In the genomic region with DNA sequence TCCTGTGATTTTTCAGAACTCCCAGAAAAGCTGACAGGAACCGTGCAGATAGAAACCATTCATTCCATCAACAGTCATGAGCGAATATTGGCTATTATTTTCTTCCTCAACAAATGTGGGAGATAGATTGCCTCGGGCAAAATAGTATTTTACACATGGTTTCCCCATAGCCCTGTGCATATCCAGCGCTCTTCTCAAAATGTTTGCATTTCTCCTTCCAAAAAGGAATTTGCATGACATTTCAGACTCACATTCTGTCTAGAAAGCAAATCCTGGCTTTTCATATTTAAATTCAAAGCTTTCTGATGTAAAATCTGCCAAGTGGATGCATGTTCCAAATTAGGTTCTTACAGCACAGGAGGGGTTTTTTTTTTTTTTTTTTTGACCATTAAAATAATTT, we compare ENCODE assay signal across 24 mouse cellular contexts.
DNase-seq lines count a peak whose midpoint lies in the region; ATAC-seq and TF ChIP-seq lines count a peak whose summit lies in the region.
"Had no signal": no experiment of that assay in that cellular context is flagged by ENCODE, and none has a peak within 500 bp of the region (broad histone marks: within the 10 kb centered on the region; RNA-seq: fewer than 3 reads in every experiment).

No protein-coding gene starts in this region.

- peak; percentile 49; the same call in 1 of the 2 replicates for ATAC-seq in forebrain, postnatal 0 days
- ATAC-seq in forebrain, embryonic 11.5 days (replicated peaks; ENCODE audit: low FRiP score), result no peak
- ATAC-seq in embryonic facial prominence, embryonic 13.5 days (ENCODE audit: insufficient number of reproducible peaks, insufficient read depth, low FRiP score, low TSS enrichment, low read depth), result no peak
- ATAC-seq in midbrain, postnatal 0 days (ENCODE audit: low FRiP score), result no peak
- ATAC-seq: liver, postnatal 0 days; lung, postnatal 0 days had no signal

- H3K9ac ChIP-seq in forebrain, postnatal 0 days, result peak overlapping the region; percentile 15; the same call in 1 of the 2 replicates
- no peak overlapping the region for H3K9ac ChIP-seq in forebrain, embryonic 11.5 days (ENCODE audit: low read length)
- no peak overlapping the region for H3K9ac ChIP-seq in embryonic facial prominence, embryonic 13.5 days
- H3K9ac ChIP-seq in midbrain, postnatal 0 days (replicated peaks; ENCODE audit: low read length, poor library complexity, severe bottlenecking), result no peak overlapping the region
- H3K9ac ChIP-seq: heart, embryonic 12.5 days; liver, postnatal 0 days had no signal

- peak overlapping the region; percentile 69 for H3K27ac ChIP-seq in forebrain, postnatal 0 days (ENCODE audit: low read depth, low read length)
- no peak overlapping the region for H3K27ac ChIP-seq in forebrain, embryonic 11.5 days (ENCODE audit: low read depth, low read length)
- peak overlapping the region; percentile 60 for H3K27ac ChIP-seq in embryonic facial prominence, embryonic 13.5 days
- peak overlapping the region; percentile 57 for H3K27ac ChIP-seq in midbrain, postnatal 0 days (ENCODE audit: low read depth, low read length)
- H3K27ac ChIP-seq: macrophage had no signal

- H3K9me3 ChIP-seq in forebrain, postnatal 0 days (ENCODE audit: low read length), result no peaks in the 10 kb centered on the region
- no peaks in the 10 kb centered on the region for H3K9me3 ChIP-seq in forebrain, embryonic 11.5 days (ENCODE audit: control insufficient read depth, low read length)
- no peaks in the 10 kb centered on the region for H3K9me3 ChIP-seq in embryonic facial prominence, embryonic 13.5 days
- H3K9me3 ChIP-seq in midbrain, postnatal 0 days (ENCODE audit: low read length), result no peaks in the 10 kb centered on the region
- H3K9me3 ChIP-seq: heart, embryonic 12.5 days had no signal

- H3K4me3 ChIP-seq in forebrain, postnatal 0 days (ENCODE audit: low read depth, low read length), result no peak overlapping the region
- no peak overlapping the region for H3K4me3 ChIP-seq in forebrain, embryonic 11.5 days (ENCODE audit: low read depth, low read length)
- no peak overlapping the region for H3K4me3 ChIP-seq in embryonic facial prominence, embryonic 13.5 days
- H3K4me3 ChIP-seq in midbrain, postnatal 0 days (ENCODE audit: low read depth, low read length), result no peak overlapping the region
- H3K4me3 ChIP-seq: heart, embryonic 12.5 days had no signal

- no peak for TF ChIP-seq CTCF in forebrain, postnatal 0 days (IDR thresholded peaks at IDR 0.05; ENCODE audit: low read depth)
- no peak for TF ChIP-seq CTCF in midbrain, postnatal 0 days (IDR thresholded peaks at IDR 0.05)

- H3K4me2 ChIP-seq in forebrain, postnatal 0 days (ENCODE audit: low read depth), result no peak overlapping the region
- H3K4me2 ChIP-seq in forebrain, embryonic 11.5 days (ENCODE audit: low read depth, low read length, severe bottlenecking), result no peak overlapping the region
- no peak overlapping the region for H3K4me2 ChIP-seq in embryonic facial prominence, embryonic 13.5 days
- no peak overlapping the region for H3K4me2 ChIP-seq in midbrain, postnatal 0 days (ENCODE audit: low read depth, low read length, poor library complexity, severe bottlenecking)
- H3K4me2 ChIP-seq: heart, embryonic 12.5 days; liver, embryonic 11.5 days had no signal

- no peaks in the 10 kb centered on the region for H3K36me3 ChIP-seq in forebrain, postnatal 0 days (ENCODE audit: insufficient read depth)
- H3K36me3 ChIP-seq in forebrain, embryonic 11.5 days (ENCODE audit: control insufficient read depth, insufficient read depth, low read length), result no peaks in the 10 kb centered on the region
- no peaks in the 10 kb centered on the region for H3K36me3 ChIP-seq in embryonic facial prominence, embryonic 13.5 days
- H3K36me3 ChIP-seq in midbrain, postnatal 0 days (ENCODE audit: insufficient read depth, low read length), result no peaks in the 10 kb centered on the region
- H3K36me3 ChIP-seq: heart, embryonic 12.5 days had no signal

- H3K4me1 ChIP-seq in forebrain, postnatal 0 days (ENCODE audit: insufficient read depth), result 0 out of 2 replicates have a peak, but pooled peaks cover 3% of the 10 kb centered on the region
- no peaks in the 10 kb centered on the region for H3K4me1 ChIP-seq in forebrain, embryonic 11.5 days (replicated peaks; ENCODE audit: control insufficient read depth, insufficient read depth, low read length)
- H3K4me1 ChIP-seq in embryonic facial prominence, embryonic 13.5 days, result peaks cover 23% of the 10 kb centered on the region
- H3K4me1 ChIP-seq in midbrain, postnatal 0 days (ENCODE audit: insufficient read depth, low read length), result 0 out of 2 replicates have a peak, but pooled peaks cover 3% of the 10 kb centered on the region

- DNase-seq in forebrain, postnatal 0 days, result peak; percentile 35
- DNase-seq in forebrain, embryonic 11.5 days (ENCODE audit: low spot score), result no peak
- DNase-seq in retina, postnatal 1 day, result peak; percentile 34
- no peak for DNase-seq in retina, embryonic 14.5 days (ENCODE audit: low spot score)
- no peak for DNase-seq in midbrain, postnatal 0 days (ENCODE audit: low spot score)
- DNase-seq in thymus, postnatal 4 days, result no peak
- DNase-seq in urinary bladder, postnatal 4 days (ENCODE audit: low spot score in 2 of 2), result no peak
- DNase-seq: adrenal gland, postnatal 14 days; B cell, adult 2 months; cerebellum, adult 9-10 months; gastrocnemius, postnatal 25 days; heart, adult 18-20 months; heart, postnatal 10 days; kidney, adult 2 months; kidney, postnatal 10 days; liver, postnatal 0 days; thymus, adult 18-20 months; thymus, postnatal 36 days had no signal

- 20% methylated on average over 4 of the region's 4 CpGs for WGBS in forebrain, postnatal 0 days
- 73% methylated on average over 4 of the region's 4 CpGs for WGBS in forebrain, embryonic 11.5 days
- 38% methylated on average over 4 of the region's 4 CpGs for WGBS in embryonic facial prominence, embryonic 13.5 days
- 50% methylated on average over 4 of the region's 4 CpGs for WGBS in midbrain, postnatal 0 days

- H3K27me3 ChIP-seq in forebrain, postnatal 0 days (ENCODE audit: insufficient read depth, low read length), result no peaks in the 10 kb centered on the region
- H3K27me3 ChIP-seq in forebrain, embryonic 11.5 days (ENCODE audit: control insufficient read depth, insufficient read depth, low read length), result no peaks in the 10 kb centered on the region
- H3K27me3 ChIP-seq in embryonic facial prominence, embryonic 13.5 days, result 0 out of 2 replicates have a peak, but pooled peaks cover 12% of the 10 kb centered on the region
- no peaks in the 10 kb centered on the region for H3K27me3 ChIP-seq in midbrain, postnatal 0 days (ENCODE audit: insufficient read depth, low read length)
- H3K27me3 ChIP-seq: CH12.LX; heart, embryonic 12.5 days had no signal

Comparison
In these comparisons a context has a peak if more than half of its experiments do, and no peak if none do; other contexts are left out.
1. DNase-seq: peak in forebrain, postnatal 0 days (single experiment) and retina, postnatal 1 day (single experiment); none in forebrain, embryonic 11.5 days (single experiment), retina, embryonic 14.5 days (single experiment), midbrain, postnatal 0 days (single experiment), thymus, postnatal 4 days (single experiment) and urinary bladder, postnatal 4 days (0 of 2).